Mouse (Mus musculus): ENCODE results near the gene Phtf1.

Phtf1 gene

GRCm38 (mm10) chr3:104026938-104027337 lies 59.0 kb downstream of the Phtf1 start:
- DNase-seq: peak; percentile 19 to 43

GRCm38 (mm10) chr3:104032086-104032485 lies 64.2 kb downstream of the Phtf1 start:
- no peak for DNase-seq

GRCm38 (mm10) chr3:104032747-104033146 lies 64.8 kb downstream of the Phtf1 start:
- no peak for DNase-seq

GRCm38 (mm10) chr3:104059001-104059622 lies 91.2 kb downstream of the Phtf1 start:
- no peak for DNase-seq

- DNase-seq: no peak
Observed at GRCm38 (mm10) chr3:104069395-104069794, 101.5 kb downstream of the Phtf1 start.
